Mouse (Mus musculus): ENCODE data around the gene Zfp827.

Gene Zfp827

GRCm38 (mm10) chr8:79222106-79222751, 194.0 kb downstream of the Zfp827 start:
- DNase-seq (ENCODE audit: low spot score in 2 of 2) = no peak

DNA sequence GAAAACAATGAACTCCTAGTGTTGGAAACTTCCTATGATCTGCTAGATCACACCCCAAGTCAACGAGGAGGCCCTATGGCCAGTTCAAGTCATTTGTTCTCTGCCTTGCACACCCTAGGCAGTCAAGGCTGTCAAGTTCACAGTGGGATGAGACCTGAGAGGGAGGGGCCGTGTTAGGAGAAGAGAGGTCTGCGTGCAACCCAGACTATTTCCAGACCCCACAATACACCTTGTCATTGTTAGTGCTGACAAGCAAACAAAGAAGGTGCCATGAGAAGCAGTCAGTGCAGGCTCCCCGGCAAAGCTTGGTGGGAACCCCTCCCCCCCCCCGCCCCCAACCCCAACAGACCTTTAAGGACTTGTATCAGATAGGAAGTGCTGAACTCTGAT, 194.5 kb downstream of the Zfp827 start:
- DNase-seq (ENCODE audit: low spot score in 2 of 2) = no peak

GRCm38 (mm10) chr8:79224363-79224762, 196.1 kb downstream of the Zfp827 start:
- DNase-seq (ENCODE audit: low spot score in 2 of 2) = no peak

- peak in 1 of 2 experiments; percentile 7 for DNase-seq (ENCODE audit: low spot score in 2 of 2)
Observed at GRCm38 (mm10) chr8:79225586-79225985, 197.3 kb downstream of the Zfp827 start.

DNA sequence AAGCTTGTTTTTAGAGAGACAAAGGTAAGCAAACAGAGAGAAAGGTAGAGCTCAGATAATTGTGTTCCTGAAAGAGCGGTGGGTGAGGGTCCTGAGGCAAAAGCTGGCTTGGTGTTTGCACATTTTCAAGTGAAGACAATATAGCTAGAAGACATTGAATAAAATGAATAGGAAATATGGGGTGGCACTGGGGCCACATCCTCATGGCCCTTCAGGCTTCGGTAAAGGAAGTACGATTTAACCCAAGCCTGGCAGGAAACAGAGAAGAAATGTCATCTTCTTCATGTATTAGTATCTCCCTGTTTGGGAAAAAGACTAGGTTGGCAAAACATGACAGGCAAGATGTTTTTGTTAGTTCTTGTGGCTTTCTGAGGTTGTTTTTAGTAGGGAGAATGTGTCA, 197.8 kb downstream of the Zfp827 start:
- DNase-seq (ENCODE audit: low spot score in 2 of 2) = no peak

DNA sequence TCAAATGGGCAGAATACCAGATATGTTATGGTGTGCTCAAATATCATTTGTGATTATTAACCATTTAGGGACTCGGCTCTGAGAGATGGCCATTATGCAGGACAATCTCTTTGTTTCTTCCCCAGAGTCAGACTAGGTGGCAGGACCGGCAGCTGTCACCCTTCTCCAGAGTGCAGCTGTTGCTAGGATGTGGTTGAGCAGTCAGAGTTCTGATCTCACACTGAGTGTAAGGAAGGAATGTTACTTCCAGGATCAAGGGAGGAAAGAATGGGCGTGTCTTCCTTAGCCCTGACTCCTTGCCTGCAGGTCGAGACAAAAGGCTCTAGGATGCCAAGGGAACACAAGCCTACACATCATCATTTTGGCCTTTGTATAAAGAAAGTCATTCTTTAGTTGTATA, 199.0 kb downstream of the Zfp827 start:
- no peak for DNase-seq (ENCODE audit: low spot score in 2 of 2)

DNA sequence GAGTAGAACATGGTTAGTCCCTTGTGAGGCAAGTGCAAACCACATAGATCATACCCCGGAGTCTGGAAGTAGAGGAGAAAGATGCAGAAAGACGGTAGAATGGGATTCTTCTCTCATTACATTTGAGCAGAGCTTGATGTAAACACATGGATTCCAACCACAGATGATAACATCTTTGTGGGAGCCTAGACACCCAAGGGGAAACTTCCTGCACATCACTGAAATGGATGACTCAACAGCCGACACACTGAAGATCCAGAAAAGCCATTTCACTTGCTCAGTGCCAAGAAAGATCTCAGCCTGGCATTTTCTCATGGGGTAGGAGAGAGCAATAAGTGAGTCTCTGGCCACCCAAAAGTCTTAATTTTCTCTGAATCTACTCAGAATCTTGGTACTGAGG, 199.7 kb downstream of the Zfp827 start:
- no peak for DNase-seq (ENCODE audit: low spot score in 2 of 2)

DNA sequence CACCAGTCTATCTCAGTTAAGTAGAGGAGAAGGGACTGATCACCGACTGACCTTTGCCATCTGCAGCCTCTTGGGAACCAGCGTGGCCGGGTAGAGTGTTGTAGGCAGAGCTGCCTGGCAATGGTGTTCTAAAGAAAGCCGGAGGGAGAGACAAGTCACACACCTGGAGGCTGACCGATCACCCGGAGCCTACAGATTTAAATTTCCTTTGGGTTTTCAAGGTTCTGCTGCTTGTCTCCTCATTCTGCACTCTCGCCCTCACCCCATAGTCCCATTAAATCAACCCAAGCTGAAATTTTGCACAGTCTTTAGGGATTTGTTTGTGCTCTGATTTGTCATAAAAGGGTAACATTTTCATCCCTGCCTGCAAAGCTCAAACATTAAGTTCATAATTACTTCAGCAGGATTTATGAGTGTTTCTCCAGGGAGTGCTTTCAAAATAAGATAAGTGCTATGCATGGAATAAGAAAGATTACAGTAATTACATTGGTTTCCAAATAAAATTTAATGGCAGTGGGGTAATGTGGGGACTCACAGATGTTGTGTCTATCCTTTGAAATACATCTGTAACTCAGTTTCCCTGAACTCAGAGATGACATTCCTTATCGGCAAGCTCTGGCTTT, 201.1 kb downstream of the Zfp827 start:
- no peak for DNase-seq (ENCODE audit: low spot score in 2 of 2)

DNA sequence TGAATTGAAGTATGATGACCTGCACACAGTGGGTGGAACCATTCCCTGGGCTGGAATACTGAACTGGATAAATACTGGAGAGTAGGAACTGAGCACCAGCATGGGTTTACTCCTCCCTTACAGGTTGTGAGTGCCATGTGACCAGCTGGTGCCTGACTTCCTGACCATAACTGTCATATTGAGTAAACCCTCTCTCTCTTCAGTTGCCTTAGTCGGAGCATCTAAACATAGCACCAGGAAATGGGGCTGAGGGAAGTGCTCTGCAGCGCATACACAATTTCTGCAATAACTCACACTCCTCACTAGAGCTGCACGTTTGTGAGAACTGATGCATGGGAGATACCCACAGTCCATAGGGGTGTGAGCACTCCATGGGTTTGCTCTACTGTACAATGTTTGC, 211.1 kb downstream of the Zfp827 start:
- DNase-seq (ENCODE audit: low spot score in 2 of 2) = no peak

DNA sequence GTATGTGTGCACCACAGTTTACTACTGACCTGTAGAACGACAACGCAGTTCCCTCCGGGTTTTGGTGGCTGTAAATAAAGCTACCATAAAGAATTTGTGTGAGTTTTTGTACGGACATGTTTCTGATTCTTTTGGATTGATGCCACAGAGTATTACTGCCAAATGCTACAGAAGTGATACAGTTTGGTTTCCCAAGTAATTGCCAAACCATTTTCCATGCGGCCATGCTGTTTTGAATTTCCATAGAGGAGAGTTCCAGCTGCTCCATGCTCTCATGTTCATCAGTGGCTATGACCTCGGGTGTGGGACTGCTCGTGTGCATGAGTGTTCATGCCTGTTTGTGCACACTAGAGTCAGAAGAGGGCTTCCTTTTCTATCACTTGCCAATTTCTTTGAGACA, 211.8 kb downstream of the Zfp827 start:
- no peak for DNase-seq (ENCODE audit: low spot score in 2 of 2)

All from urinary bladder, postnatal 36 days (tissue).